Mouse (Mus musculus): Measurements from ENCODE around the gene Carmil3.

Carmil3 gene

DNA sequence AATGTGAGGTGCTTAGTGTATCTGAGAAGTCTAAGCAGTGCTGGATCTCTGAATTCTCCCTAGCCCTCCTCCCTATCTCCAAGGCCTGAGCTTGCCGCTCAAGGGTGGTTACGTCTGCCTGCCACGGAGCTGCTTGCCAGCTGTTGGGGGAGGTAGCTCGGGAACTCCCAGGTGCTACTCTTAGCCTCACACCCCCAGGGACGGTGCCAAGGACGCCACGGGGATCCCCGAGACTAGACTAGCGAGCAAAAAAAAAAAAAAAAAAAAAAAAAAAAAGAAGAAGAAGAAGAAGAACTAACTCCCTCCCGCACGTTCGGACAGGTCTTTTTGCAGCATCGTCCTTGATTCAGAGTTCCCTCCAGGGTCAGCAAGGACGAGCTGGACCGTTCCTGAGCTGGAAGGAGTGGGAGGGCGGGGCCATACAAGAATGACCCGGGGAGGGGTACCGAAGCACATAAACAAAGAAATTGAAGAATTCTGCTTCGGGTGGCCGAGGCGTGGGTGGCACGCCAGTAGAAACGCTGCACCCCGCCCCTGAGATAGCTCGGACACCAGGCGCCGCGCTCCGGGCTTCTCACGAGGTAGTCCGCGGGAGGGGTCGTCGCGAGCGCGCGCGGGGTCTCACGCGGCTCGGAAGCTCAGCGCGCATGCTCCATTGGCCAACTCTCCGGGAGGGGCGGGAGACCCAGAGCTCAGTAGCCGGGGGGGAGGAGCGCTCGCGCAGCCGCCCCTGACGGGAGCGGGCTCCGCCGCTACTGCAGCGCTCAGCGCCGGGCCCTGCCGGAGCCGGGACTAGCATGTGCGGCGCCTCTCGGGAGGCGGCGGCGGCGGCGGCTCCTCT, at the start of gene Carmil3:
TSS of gene Carmil3 (plus strand) at position 291 of the 841 bp plus-strand sequence.
- DNase-seq: peak; percentile 91

DNA sequence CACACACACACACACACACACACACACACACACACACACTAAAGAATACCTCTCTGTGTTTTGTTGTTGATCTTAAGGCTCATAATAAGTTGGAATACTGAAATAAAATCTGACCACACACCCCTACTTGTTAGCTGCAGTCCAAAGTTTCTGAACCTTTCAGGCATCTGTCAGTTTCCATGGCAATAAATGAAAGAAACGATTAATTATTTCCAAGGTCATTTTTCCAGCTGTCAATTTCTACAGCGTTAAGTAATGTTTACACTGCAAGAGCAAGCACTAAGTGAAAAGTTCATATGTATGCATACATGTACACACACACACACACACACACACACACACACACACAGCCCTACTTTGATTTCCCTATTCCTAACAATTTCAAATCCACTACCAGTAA, 32.8 kb upstream of the Carmil3 start:
- no peak for DNase-seq

- DNase-seq: peak; percentile 75
Measured at GRCm38 (mm10) chr14:55458273-55458672, 32.2 kb upstream of the Carmil3 start.

DNA sequence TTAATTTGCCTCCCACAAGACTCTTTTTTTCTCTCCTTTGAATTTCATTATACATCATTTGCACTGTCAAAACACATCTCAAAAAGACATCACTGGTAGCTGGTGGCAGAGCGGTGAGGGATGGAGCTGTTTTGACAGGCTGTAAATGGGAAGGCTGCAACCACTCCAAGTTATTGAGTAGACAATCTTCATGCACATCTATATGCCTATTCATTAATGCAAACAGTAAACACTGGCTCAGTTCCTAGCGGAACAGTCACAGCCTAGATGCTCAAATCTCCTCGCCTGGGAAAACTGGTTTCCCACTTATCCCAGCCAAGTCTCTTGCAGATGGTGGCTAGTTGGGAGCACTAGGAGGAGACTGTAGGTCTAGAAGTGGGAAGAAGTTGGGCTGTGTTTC, 31.7 kb upstream of the Carmil3 start:
- DNase-seq: no peak

GRCm38 (mm10) chr14:55459796-55460195, 30.7 kb upstream of the Carmil3 start:
- no peak for DNase-seq

- no peak for DNase-seq
Measured at GRCm38 (mm10) chr14:55460297-55460696, 30.2 kb upstream of the Carmil3 start.

DNA sequence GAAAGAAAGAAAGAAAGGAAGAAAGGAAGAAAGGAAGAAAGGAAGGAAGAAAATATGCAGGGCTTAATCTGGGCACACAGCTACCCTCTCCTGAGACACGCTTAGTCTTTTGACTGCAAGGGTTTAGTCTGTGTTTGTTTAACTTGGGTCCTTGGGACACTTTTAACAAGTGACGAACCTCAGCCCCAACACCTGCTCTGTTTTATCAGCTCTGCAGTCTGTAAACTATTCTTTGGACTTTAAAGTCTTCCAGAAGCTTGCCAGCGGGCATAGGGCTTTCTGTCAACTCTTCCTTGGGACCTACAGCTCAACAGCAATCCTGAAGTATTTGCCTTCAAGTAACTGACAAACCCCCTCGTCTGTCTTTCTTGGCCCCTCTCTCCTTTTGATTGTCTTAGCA, 28.7 kb upstream of the Carmil3 start:
- DNase-seq: no peak

- no peak for DNase-seq
Measured at GRCm38 (mm10) chr14:55466481-55466880, 24.0 kb upstream of the Carmil3 start.

- no peak for DNase-seq
Measured at GRCm38 (mm10) chr14:55467108-55467507, 23.3 kb upstream of the Carmil3 start.

GRCm38 (mm10) chr14:55468301-55468741, 22.1 kb upstream of the Carmil3 start:
- no peak for DNase-seq

GRCm38 (mm10) chr14:55469041-55469440, 21.4 kb upstream of the Carmil3 start:
- DNase-seq: no peak

GRCm38 (mm10) chr14:55469821-55470220, 20.6 kb upstream of the Carmil3 start:
- no peak for DNase-seq

DNA sequence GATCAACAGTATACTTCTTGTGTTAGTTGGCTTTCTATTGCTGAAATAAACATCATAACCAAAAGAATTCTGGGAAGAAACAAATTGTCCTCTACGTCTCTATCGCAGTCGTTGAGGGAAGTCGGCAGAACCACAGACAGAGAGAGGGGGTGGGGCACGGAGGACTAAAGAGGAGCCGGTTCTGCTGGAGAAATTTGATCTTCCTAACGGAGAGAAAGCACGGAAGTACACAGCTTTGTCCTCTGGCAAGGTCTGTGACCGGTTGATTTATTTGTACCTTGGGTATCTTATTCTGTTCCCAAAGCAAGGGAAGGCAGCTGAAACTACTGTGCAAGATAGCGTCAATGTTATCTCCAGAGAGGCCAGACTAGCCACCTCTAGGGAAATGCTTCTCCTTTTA, 19.6 kb upstream of the Carmil3 start:
- DNase-seq: no peak

- DNase-seq: no peak
Measured at GRCm38 (mm10) chr14:55475654-55476053, 14.8 kb upstream of the Carmil3 start.

DNA sequence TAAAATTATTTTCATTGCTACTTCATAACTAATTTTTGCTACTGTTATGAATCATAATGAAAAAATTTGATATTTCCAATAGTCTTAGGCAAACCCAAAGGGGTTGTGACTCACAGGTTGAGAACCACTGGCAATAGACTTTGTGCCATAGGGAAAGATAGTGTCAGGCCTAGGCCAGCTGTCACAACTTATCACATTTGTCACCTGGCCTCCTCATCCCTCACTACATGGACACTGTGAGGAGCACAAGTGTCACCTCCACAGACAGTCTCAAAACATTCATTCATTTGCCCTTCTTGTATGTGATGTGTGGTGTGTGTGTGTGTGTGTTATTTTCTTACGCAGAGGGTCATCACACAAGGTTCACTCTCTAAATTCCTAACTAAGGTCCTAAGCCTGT, 13.0 kb upstream of the Carmil3 start:
- no peak for DNase-seq

GRCm38 (mm10) chr14:55477829-55478228, 12.6 kb upstream of the Carmil3 start:
- no peak for DNase-seq

DNA sequence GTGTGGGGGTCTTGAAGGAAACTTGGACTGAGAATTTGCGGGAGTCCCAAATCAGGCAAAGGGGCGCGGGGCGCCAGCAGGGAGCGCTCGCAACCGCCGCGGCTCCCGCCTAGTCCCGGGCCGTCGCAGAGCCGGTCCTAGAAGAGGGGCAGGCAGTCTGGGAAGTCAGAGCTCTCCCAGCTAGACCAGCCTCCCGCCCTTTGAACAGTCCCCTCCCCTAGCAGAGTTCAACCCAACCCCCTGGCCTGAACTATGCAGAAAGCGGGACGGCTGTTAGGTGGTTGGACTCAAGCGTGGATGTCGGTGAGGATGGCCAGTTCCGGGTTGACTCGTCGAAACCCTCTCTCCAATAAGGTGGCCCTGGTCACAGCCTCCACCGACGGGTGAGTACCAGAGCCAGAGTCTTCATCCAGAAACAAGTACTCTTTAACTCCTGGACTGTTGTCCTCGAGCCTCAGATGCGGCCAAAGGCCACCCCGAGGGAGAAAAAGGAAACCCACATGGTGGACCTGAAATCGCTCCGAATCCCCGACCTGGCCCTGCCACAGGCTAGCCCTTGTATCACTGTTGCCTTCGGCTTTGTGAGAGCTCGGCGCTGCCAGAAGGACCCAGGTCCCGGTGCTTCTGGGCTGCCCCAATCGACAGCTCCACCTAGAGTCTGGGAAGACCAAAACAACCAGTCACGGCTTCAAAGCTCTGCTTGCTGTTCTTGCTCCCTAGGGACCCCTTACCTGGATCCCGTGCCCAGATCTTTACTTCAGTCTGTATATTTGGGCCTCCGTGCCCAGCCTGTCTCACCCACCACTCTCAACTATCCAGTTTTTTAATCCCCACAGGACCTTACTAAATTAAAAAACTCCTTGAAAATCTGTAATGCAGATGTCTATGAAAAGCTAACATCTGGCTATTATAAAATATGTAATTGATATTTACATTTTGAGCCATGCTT, 11.5 kb upstream of the Carmil3 start, which contains the start of gene Dhrs4:
TSS of gene Dhrs4 (plus strand) at position 108 of the 949 bp plus-strand sequence.
- peak; percentile 82 for DNase-seq

DNA sequence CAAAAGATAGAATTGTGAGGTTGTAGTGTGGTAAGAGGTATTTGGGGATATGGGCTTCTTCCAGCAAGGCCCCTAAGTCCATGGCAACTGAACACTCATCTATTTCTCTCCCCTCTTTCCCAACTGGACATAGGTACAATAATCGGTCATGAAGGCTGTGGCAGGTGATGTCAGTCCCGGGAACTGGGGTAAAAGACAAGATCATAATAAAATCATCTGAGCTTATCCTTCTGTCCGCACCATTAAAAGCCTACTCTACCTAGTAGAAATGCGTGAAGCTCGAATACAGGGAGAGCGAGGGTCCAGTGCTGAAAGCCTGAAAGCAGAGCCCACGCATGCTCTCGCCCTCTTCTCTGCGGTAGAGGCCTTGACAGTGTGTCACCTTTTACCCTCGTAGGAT, 10.8 kb upstream of the Carmil3 start:
- no peak for DNase-seq

DNA sequence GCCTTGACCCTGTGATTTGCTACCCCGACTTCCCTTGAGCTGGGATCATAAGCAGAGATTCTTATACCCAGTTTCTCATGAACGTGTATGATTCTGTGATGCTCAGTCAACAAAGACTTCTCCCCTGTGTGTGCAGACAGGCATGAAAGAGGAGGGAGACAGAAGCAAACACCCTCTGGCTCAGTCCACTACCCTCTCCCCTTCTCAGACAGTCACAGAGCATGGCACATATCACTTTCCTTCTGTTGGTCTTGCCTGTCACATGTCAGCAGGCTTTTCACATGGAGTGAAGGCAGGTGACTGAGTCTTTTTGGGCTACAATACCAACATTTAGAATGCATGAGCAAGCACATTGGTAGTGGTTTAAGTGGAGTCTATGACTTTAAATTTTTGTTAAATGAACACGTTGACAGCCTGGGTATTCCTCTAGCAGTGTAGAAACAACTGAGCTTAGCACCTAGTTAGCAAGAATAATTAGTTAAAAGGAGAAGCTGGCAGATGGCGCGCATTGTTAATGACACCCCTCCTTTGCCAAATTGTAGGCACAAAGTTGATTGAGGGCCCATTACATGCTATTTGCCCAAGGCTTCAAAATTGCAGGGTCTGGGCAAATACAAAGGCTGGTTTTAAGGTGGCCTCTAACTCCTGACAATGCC, 5.9 kb upstream of the Carmil3 start:
- no peak for DNase-seq

GRCm38 (mm10) chr14:55486836-55487235, 3.6 kb upstream of the Carmil3 start:
- no peak for DNase-seq

GRCm38 (mm10) chr14:55491291-55491833, 911 bp downstream of the Carmil3 start:
- DNase-seq: peak; percentile 83

DNA sequence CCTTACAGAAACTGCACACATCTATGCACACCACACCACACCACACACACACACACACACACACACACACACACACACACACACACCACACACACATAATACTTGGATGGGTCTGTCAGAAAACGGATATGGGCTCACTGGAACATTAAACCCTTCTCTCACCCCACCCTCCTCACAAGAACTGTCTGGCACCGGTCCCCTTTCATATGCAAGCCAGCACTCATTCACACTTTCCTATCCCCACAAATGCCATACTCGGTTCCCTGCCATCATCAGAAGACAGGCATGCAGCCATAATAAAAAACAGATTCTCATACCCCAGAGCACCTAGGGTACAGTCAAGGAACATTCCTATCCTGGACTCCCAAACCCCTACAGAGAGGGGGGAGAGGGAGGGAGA, 1.7 kb downstream of the Carmil3 start:
- DNase-seq: peak; percentile 48
